In the genomic region with DNA sequence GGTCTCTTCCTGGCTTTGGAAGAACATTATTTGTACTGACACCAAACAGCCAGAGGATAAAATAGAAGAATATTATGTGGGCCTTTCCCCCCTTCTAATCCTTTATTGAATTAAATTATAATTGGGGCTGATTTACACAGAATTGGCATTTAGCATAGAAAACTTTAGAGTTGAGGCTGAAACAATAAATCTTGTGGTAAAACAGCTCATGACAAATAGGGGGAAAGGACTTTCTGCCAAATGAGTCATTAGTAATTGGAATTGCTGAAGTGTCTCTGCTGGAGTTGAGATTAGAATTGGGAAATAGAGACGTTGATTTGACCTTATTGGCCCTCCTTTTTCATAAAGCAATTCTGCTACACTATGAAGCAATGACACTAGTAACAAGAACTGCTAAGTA, we compare ENCODE assay signal across 13 mouse cellular contexts.
"Had no signal": no experiment of that assay in that cellular context is flagged by ENCODE, and none has a peak within 500 bp of the region (broad histone marks: within the 10 kb centered on the region; RNA-seq: fewer than 3 reads in every experiment).

No protein-coding gene starts in this region.

- DNase-seq: heart, postnatal 10 days; heart, postnatal 36 days; heart, postnatal 4 days; kidney, adult 11 months; kidney, adult 18-20 months; kidney, adult 2 months; kidney, adult 8-10 months; kidney, adult 9 months; kidney, postnatal 14 days; kidney, postnatal 25 days; kidney, postnatal 36 days; layer of hippocampus, adult 9-11 months; layer of hippocampus, postnatal 36 days had no signal
